Mouse (Mus musculus): ENCODE data around the gene Ggnbp2. TPM values are rescaled to one million over a fixed set of nuclear protein-coding genes. Genes with fewer than 3 reads are reported as not detected.
A peak's percentile ranks its signal among the peaks of the same experiment; 100 is the strongest.
"Not testable (repeated sequence)": the region's sequence is repeated elsewhere in the genome, so short reads cannot be mapped to it uniquely, and the experiment has no call there.

The Ggnbp2 gene
- polyA plus RNA-seq, 1 experiment from 2014 or later = 60.3 TPM

DNA sequence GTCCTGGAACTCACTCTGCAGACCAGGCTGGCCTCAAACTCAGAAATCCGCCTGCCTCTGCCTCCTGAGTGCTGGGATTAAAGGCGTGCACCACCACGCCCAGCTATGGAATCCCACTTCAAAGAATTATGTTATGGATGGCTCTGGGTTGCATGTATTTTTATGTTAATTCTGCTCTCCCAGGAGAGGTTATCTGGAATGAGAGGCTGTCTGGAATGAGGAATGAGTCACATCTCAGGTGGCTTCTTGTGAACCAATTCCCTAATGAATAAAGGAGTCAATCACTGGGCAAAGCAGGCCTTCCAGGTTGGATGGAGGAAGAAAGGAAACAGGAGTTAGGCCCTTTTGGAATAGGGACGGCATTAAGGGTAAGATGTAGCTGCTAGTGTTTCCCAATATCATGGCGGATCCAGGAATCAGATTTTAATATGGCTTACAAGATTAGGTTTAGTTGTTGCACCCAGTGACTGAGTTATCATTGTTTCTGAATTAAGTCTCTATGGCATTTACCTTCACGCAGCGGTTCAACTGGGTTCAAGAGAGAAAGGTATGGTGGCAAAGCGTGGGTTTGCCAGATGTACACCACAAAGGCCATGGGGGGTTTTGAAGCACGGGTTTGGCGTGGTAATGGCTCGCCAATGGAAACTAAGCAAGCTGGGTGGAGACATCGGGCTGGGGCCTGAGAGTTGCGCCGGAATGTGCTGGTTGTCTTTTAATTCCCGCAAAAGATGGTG is 23.7 kb downstream of the Ggnbp2 start:
- peaks cover 21% of the 10 kb centered on the region for H3K36me3 ChIP-seq (ENCODE audit: control insufficient read depth, insufficient read depth, low read length)
- H3K9me3 ChIP-seq (replicated peaks; ENCODE audit: control insufficient read depth, low read length) = no peaks in the 10 kb centered on the region
- no peak for ATAC-seq (ENCODE audit: insufficient read depth, low FRiP score)
- 96% methylated on average over 15 of the region's 15 CpGs for WGBS
- H3K27ac ChIP-seq (ENCODE audit: low read length) = no peak overlapping the region
- no peak overlapping the region for H3K9ac ChIP-seq (ENCODE audit: low read length)
- no peak overlapping the region for H3K4me3 ChIP-seq (replicated peaks; ENCODE audit: low read length)
- no peak overlapping the region for H3K4me2 ChIP-seq (ENCODE audit: low read depth, low read length)
- H3K27me3 ChIP-seq (ENCODE audit: control insufficient read depth, insufficient read depth, low read length) = no peaks in the 10 kb centered on the region
- no peaks in the 10 kb centered on the region for H3K4me1 ChIP-seq (ENCODE audit: control insufficient read depth, insufficient read depth, low read length)

DNA sequence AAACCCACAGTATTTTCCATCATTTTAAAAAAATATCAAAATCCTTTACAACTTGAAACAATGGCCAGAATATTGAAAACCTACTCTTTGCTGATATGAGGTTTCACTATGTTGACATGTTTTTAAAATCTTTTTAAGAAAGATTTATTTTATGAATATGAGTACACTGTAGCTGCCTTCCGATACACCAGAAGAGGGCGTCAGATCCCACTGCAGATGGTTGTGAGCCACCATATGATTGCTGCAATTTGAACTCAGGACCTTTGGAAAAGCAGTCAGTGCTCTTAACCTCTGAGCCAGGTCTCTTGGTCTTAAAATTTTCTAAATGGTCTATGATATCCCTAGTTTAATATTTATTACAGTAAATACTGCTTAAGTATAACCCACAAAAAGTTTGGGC is 31.3 kb downstream of the Ggnbp2 start:
- no peak for ATAC-seq (ENCODE audit: insufficient read depth, low FRiP score)
- no peaks in the 10 kb centered on the region for H3K9me3 ChIP-seq (replicated peaks; ENCODE audit: control insufficient read depth, low read length)
- peaks cover 32% of the 10 kb centered on the region; the same call in 1 of the 2 replicates for H3K36me3 ChIP-seq (ENCODE audit: control insufficient read depth, insufficient read depth, low read length)
- H3K9ac ChIP-seq (ENCODE audit: low read length) = no peak overlapping the region
- no peak overlapping the region for H3K27ac ChIP-seq (ENCODE audit: low read length)
- H3K27me3 ChIP-seq (ENCODE audit: control insufficient read depth, insufficient read depth, low read length) = no peaks in the 10 kb centered on the region
- H3K4me1 ChIP-seq (ENCODE audit: control insufficient read depth, insufficient read depth, low read length) = no peaks in the 10 kb centered on the region
- 86% methylated on average over 2 of the region's 2 CpGs for WGBS
- no peak overlapping the region for H3K4me3 ChIP-seq (replicated peaks; ENCODE audit: low read length)
- no peak overlapping the region for H3K4me2 ChIP-seq (ENCODE audit: low read depth, low read length)

DNA sequence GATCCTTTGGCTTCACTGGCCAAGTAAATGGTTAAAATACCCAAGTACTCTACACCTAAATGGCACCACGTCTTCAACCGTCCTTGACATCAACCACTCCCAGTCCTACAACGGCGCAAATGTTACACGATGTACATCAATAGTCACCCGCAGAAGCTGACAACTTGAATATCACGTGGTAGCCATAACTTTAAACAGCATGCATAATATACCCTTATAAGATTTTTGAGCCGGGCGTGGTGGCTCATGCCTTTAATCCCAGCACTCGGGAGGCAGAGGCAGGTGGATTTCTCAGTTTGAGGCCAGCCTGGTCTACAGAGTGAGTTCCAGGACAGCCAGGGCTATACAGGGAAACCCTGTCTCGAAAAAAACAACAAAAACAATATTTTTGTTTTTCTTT is 41.1 kb downstream of the Ggnbp2 start:
- ATAC-seq (ENCODE audit: insufficient read depth, low FRiP score) = not testable (repeated sequence)
- H3K4me3 ChIP-seq (replicated peaks; ENCODE audit: low read length) = peak overlapping the region; percentile 91

DNA sequence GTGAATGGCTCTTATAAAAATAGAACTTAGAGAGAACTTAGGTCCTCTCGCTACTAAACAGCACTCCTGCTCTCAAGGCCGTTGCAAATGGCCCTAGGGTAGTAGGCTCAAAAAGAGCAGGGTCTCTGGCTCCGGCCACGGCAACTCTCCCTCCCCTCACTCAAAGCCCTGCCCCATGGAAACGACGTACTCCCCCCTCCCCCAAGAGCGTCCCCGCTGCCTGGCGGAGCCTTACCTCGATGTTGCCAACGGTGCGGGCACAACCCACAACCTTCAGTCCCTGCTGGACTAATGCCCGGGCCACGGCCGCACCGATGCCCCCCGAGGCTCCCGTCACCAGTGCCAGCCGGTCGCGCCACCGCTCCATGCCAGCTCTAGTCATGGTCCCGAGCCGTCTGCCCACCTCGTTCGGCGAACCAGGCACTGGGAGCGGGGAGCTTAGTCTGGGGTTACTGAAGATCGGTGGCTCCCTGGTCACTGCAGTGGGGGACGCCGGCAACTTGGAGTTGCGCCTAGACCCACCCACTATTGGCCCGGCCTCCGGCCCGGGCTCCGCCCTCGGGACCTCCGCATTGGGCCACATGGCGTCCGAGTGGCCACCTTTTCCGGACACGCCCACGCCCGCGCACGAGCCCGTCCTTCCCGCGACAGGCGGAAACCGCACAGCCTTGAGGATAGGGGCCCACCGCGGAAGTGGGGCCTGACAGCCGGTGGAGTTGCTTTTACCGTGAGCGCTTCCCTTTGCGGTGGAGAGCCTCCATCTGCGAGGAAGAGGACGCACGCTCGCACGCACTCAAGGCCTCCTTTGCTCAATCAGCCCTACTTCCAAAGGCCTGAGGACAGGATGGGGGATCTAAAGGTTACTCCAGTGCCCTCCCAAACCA is 41.9 kb downstream of the Ggnbp2 start, which contains the start of gene Dhrs11:
TSS of gene Dhrs11 (minus strand) at position 479 of the 884 bp plus-strand sequence.
- ATAC-seq (ENCODE audit: insufficient read depth, low FRiP score) = peak; percentile 97
- Histone ChIP-seq H3K36me3 (ENCODE audit: control insufficient read depth, insufficient read depth, low read length) (0 out of 2 replicates have a peak, but pooled peaks cover 3% of the 10 kb centered on the region), H3K4me1 (ENCODE audit: control insufficient read depth, insufficient read depth, low read length) (peaks cover 20% of the 10 kb centered on the region), H3K4me3 (replicated peaks; ENCODE audit: low read length) (peak within 1 kb of the TSS; percentile 91), H3K27ac (ENCODE audit: low read length) (peak within 1 kb of the TSS; percentile 83), H3K9ac (ENCODE audit: low read length) (peak within 1 kb of the TSS; percentile 91), H3K9me3 (replicated peaks; ENCODE audit: control insufficient read depth, low read length) (no peaks in the 10 kb centered on the region), H3K4me2 (ENCODE audit: low read depth, low read length) (peak within 1 kb of the TSS; percentile 95), H3K27me3 (ENCODE audit: control insufficient read depth, insufficient read depth, low read length) (no peaks in the 10 kb centered on the region)
- WGBS = under 1% methylated on average over 62 of the region's 62 CpGs

More for the DNA sequence above, 41.1 kb downstream of the Ggnbp2 start:
- WGBS = 60% methylated on average over 11 of the region's 11 CpGs
- Histone ChIP-seq H3K4me2 (ENCODE audit: low read depth, low read length) (peak overlapping the region; percentile 95), H3K4me1 (ENCODE audit: control insufficient read depth, insufficient read depth, low read length) (peaks cover 20% of the 10 kb centered on the region), H3K27ac (ENCODE audit: low read length) (peak overlapping the region; percentile 83), H3K9ac (ENCODE audit: low read length) (peak overlapping the region; percentile 91)
- not testable (repeated sequence) for H3K36me3 ChIP-seq (ENCODE audit: control insufficient read depth, insufficient read depth, low read length); H3K9me3 ChIP-seq (replicated peaks; ENCODE audit: control insufficient read depth, low read length); H3K27me3 ChIP-seq (ENCODE audit: control insufficient read depth, insufficient read depth, low read length)

DNA sequence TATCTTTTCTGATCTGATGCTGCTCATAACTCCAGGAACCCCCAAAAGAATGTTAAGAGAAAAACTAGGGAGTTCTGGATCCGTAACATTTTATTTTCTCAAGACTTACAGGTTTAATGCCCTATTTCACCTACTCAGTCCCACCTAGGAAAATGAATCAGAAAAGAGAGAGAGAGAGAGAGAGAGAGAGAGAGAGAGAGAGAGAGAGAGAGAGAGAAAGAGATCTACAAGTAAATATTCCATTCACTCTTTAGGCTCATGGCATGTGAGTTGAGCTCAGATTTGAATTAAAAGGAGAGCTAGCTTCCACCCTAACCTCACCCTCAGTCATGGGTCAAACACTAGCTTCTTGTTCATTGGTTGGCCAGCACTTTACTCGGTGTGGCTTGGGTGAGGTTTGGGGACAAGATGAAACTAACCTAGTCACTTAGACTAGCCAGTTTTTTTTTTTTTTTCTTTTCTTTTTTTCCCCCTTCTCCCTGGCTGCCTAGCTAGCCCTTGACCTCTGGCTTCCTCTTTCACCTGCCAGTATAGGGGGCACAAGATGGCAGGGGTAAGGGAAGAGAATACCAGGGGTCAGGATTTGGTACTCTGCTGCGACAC is 42.6 kb downstream of the Ggnbp2 start:
- Histone ChIP-seq H3K9ac (ENCODE audit: low read length) (peak overlapping the region; percentile 91), H3K4me2 (ENCODE audit: low read depth, low read length) (peak overlapping the region; percentile 95), H3K9me3 (replicated peaks; ENCODE audit: control insufficient read depth, low read length) (no peaks in the 10 kb centered on the region), H3K36me3 (ENCODE audit: control insufficient read depth, insufficient read depth, low read length) (no peaks in the 10 kb centered on the region), H3K27me3 (ENCODE audit: control insufficient read depth, insufficient read depth, low read length) (no peaks in the 10 kb centered on the region), H3K4me3 (replicated peaks; ENCODE audit: low read length) (peak overlapping the region; percentile 91), H3K27ac (ENCODE audit: low read length) (peak overlapping the region; percentile 64; the same call in 1 of the 2 replicates), H3K4me1 (ENCODE audit: control insufficient read depth, insufficient read depth, low read length) (peaks cover 27% of the 10 kb centered on the region)
- WGBS = 43% methylated on average over 3 of the region's 3 CpGs
- ATAC-seq (ENCODE audit: insufficient read depth, low FRiP score) = no peak

- Histone ChIP-seq H3K27me3 (ENCODE audit: control insufficient read depth, insufficient read depth, low read length) (no peaks in the 10 kb centered on the region), H3K4me1 (ENCODE audit: control insufficient read depth, insufficient read depth, low read length) (peaks cover 29% of the 10 kb centered on the region), H3K27ac (ENCODE audit: low read length) (no peak overlapping the region), H3K9me3 (replicated peaks; ENCODE audit: control insufficient read depth, low read length) (no peaks in the 10 kb centered on the region), H3K9ac (ENCODE audit: low read length) (no peak overlapping the region), H3K4me3 (replicated peaks; ENCODE audit: low read length) (no peak overlapping the region), H3K4me2 (ENCODE audit: low read depth, low read length) (no peak overlapping the region), H3K36me3 (ENCODE audit: control insufficient read depth, insufficient read depth, low read length) (no peaks in the 10 kb centered on the region)
- no peak for ATAC-seq (ENCODE audit: insufficient read depth, low FRiP score)
Measured at GRCm38 (mm10) chr11:84827492-84827891, 43.1 kb downstream of the Ggnbp2 start.

DNA sequence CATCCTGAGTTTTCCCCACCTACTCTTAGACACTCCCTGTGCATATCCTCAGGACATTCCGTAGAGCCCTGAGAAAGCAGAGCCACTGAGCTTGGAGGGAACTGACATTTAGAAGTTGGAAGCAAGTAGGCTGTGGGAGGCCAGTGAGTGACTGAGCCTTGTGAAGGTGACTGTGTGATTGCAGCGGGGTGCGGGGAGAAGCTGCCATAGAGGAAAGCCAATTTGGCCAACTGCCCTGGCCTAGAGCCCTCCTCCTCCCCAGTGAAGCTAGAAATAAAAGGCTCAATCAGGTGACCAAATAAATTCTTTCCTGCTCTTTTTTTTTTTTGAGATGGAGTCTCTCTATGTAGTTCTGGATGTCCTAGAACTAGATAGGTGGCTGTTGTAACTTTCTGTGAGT is 44.4 kb downstream of the Ggnbp2 start:
- H3K4me3 ChIP-seq (replicated peaks; ENCODE audit: low read length) = no peak overlapping the region
- no peak overlapping the region for H3K4me2 ChIP-seq (ENCODE audit: low read depth, low read length)
- peaks cover 29% of the 10 kb centered on the region for H3K4me1 ChIP-seq (ENCODE audit: control insufficient read depth, insufficient read depth, low read length)
- no peaks in the 10 kb centered on the region for H3K9me3 ChIP-seq (replicated peaks; ENCODE audit: control insufficient read depth, low read length)
- no peak for ATAC-seq (ENCODE audit: insufficient read depth, low FRiP score)
- WGBS = 58% methylated on average over 3 of the region's 3 CpGs
- no peak overlapping the region for H3K9ac ChIP-seq (ENCODE audit: low read length)
- H3K27ac ChIP-seq (ENCODE audit: low read length) = 0 out of 2 replicates have a peak overlapping the region, but pooled peaks have one; percentile 40
- no peaks in the 10 kb centered on the region for H3K27me3 ChIP-seq (ENCODE audit: control insufficient read depth, insufficient read depth, low read length)
- no peaks in the 10 kb centered on the region for H3K36me3 ChIP-seq (ENCODE audit: control insufficient read depth, insufficient read depth, low read length)

DNA sequence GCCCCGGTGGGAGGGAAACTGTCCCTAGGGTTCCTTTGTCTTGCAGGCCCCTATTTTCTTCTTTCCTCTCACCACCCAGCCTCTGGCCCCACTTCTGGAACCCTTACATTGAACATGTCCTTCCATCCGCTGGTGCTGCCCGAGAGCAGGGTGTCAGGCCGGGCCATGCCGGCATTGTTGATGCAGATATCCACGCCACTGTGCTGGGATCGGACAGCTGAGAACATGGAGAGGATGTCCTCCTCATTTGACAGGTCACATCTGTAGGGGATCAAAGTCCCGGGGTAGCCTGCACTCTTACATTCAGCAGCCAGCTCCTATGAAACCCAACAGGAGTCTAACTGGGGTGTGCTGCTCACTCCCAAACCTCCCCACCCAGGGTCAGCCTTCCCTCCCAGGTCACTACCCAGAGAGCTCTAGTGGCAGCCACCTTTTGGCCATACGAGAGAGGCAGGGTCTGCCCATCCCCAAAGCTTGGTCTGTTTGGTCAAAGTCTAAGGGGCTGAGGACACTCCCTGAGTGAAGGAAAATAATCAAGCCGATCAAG is 45.3 kb downstream of the Ggnbp2 start:
- ATAC-seq (ENCODE audit: insufficient read depth, low FRiP score) = no peak
- no peak overlapping the region for H3K27ac ChIP-seq (ENCODE audit: low read length)
- H3K4me3 ChIP-seq (replicated peaks; ENCODE audit: low read length) = no peak overlapping the region
- no peaks in the 10 kb centered on the region for H3K9me3 ChIP-seq (replicated peaks; ENCODE audit: control insufficient read depth, low read length)
- no peaks in the 10 kb centered on the region for H3K27me3 ChIP-seq (ENCODE audit: control insufficient read depth, insufficient read depth, low read length)
- 80% methylated on average over 10 of the region's 10 CpGs for WGBS
- no peak overlapping the region for H3K9ac ChIP-seq (ENCODE audit: low read length)
- H3K4me1 ChIP-seq (ENCODE audit: control insufficient read depth, insufficient read depth, low read length) = peaks cover 29% of the 10 kb centered on the region
- H3K36me3 ChIP-seq (ENCODE audit: control insufficient read depth, insufficient read depth, low read length) = no peaks in the 10 kb centered on the region
- H3K4me2 ChIP-seq (ENCODE audit: low read depth, low read length) = no peak overlapping the region

Measured in stomach, embryonic 16.5 days (tissue).